Mouse (Mus musculus) left cerebral cortex, postnatal 10 days (tissue): ENCODE results near the gene Stx7. TPM values are rescaled to one million over a fixed set of nuclear protein-coding genes. Genes with fewer than 3 reads are reported as not detected.
"Not testable (repeated sequence)": the region's sequence is repeated elsewhere in the genome, so short reads cannot be mapped to it uniquely, and the experiment has no call there.

Experiments used
- DNase-seq, 2 experiments: peaks; one replicate each; pipeline ENCODE4 v3.0.0; 2021 to 2022; ENCODE audit warnings: low spot score in 2 of 2, mixed read lengths in 1 of 2; ENCODE audit errors: extremely low spot score in 1 of 2
- intact Hi-C: fragments of 180-260 bp; cut with DNase I; formaldehyde crosslinking; loops from one replicate; pipeline ENCODE4 v1.15.1; 2025
- total RNA-seq, 2 experiments: library from RNA; stranded (reverse); gene quantifications; 2 replicates each; pipeline ENCODE4 v1.2.3; 2021

Gene Stx7
- 100 to 1,000 TPM; 190 to 199 TPM for total RNA-seq

- DNase-seq = peak; percentile 88 to 96
- intact Hi-C loops = no loop called here
These were observed at the start of gene Stx7 for GRCm38 (mm10) chr10:24149135-24149781. Gene Stx7 (plus strand): TSS chr10:24149302.

- intact Hi-C loops, DNase-seq: not testable (repeated sequence)
These were observed 47.3 kb upstream of the Stx7 start, which contains the start of gene Taar8c for GRCm38 (mm10) chr10:24101812-24102211. Gene Taar8c (minus strand): TSS chr10:24101912.

- intact Hi-C loops, DNase-seq: not testable (repeated sequence)
These were observed 45.8 kb upstream of the Stx7 start for GRCm38 (mm10) chr10:24103299-24103698.

GRCm38 (mm10) chr10:24107747-24108146, 41.4 kb upstream of the Stx7 start:
- DNase-seq = no peak
- intact Hi-C loops = no loop called here

GRCm38 (mm10) chr10:24108236-24108635, 40.9 kb upstream of the Stx7 start:
- intact Hi-C loops = no loop called here

GRCm38 (mm10) chr10:24109434-24109833, 39.7 kb upstream of the Stx7 start, which contains the start of gene Taar9:
Gene Taar9 (minus strand): TSS chr10:24109534.
- intact Hi-C loops = not testable (repeated sequence)

More at GRCm38 (mm10) chr10:24108236-24108635, 40.9 kb upstream of the Stx7 start:
- DNase-seq = no peak

GRCm38 (mm10) chr10:24111116-24111778, 37.9 kb upstream of the Stx7 start:
- DNase-seq = peak; percentile 4 to 26
- intact Hi-C loops = loop anchor here (5.0 kb wide), 1 partner anchor 299 kb away; no protein-coding TSS in a partner anchor

More at GRCm38 (mm10) chr10:24109434-24109833, 39.7 kb upstream of the Stx7 start, which contains the start of gene Taar9:
- not testable (repeated sequence) for DNase-seq

GRCm38 (mm10) chr10:24131451-24132262, 17.4 kb upstream of the Stx7 start:
- intact Hi-C loops = loop anchor here (5.0 to 10.0 kb wide), 3 partner anchors 154 to 1027 kb away; no protein-coding TSS in a partner anchor

GRCm38 (mm10) chr10:24132273-24132672, 16.8 kb upstream of the Stx7 start:
- intact Hi-C loops = loop anchor here (5.0 to 10.0 kb wide), 3 partner anchors 155 to 1027 kb away; no protein-coding TSS in a partner anchor
- no peak for DNase-seq

More at GRCm38 (mm10) chr10:24131451-24132262, 17.4 kb upstream of the Stx7 start:
- DNase-seq = peak; percentile 38 to 70

- intact Hi-C loops = loop anchor here (5.0 to 10.0 kb wide), 3 partner anchors 156 to 1028 kb away; no protein-coding TSS in a partner anchor
- no peak for DNase-seq
These were observed 16.0 kb upstream of the Stx7 start for GRCm38 (mm10) chr10:24133132-24133531.

GRCm38 (mm10) chr10:24134071-24134645, 14.9 kb upstream of the Stx7 start:
- intact Hi-C loops = loop anchor here (5.0 to 10.0 kb wide), 3 partner anchors 157 to 1029 kb away; no protein-coding TSS in a partner anchor
- no peak for DNase-seq

- no peak for DNase-seq
- intact Hi-C loops = loop anchor here (10.0 kb wide), 1 partner anchor 1034 kb away; no protein-coding TSS in a partner anchor
These were observed 10.4 kb upstream of the Stx7 start for GRCm38 (mm10) chr10:24138623-24139261.

GRCm38 (mm10) chr10:24142735-24143134, 6.4 kb upstream of the Stx7 start:
- no peak for DNase-seq
- intact Hi-C loops = no loop called here

GRCm38 (mm10) chr10:24150086-24150485, 984 bp downstream of the Stx7 start:
- intact Hi-C loops = no loop called here

GRCm38 (mm10) chr10:24158470-24159254, 9.6 kb downstream of the Stx7 start:
- no peak for DNase-seq
- intact Hi-C loops = no loop called here

More at GRCm38 (mm10) chr10:24150086-24150485, 984 bp downstream of the Stx7 start:
- no peak for DNase-seq

- intact Hi-C loops = no loop called here
- DNase-seq = peak in 1 of 2 experiments; percentile 28
These were observed 10.5 kb downstream of the Stx7 start for GRCm38 (mm10) chr10:24159575-24159974.

- intact Hi-C loops = no loop called here
- no peak for DNase-seq
These were observed 11.2 kb downstream of the Stx7 start for GRCm38 (mm10) chr10:24160349-24160748.
